Mouse (Mus musculus): ENCODE results near the gene 1810062G17Rik. TPM values are rescaled to one million over a fixed set of nuclear protein-coding genes. Genes with fewer than 3 reads are reported as not detected.
A peak's percentile ranks its signal among the peaks of the same experiment; 100 is the strongest.

The 1810062G17Rik gene
- 4.8 and 4.9 TPM in 2 replicates for polyA plus RNA-seq (2015; fragmentation: Nextera tagmentation; extraction: Ambion mirVana)

DNA sequence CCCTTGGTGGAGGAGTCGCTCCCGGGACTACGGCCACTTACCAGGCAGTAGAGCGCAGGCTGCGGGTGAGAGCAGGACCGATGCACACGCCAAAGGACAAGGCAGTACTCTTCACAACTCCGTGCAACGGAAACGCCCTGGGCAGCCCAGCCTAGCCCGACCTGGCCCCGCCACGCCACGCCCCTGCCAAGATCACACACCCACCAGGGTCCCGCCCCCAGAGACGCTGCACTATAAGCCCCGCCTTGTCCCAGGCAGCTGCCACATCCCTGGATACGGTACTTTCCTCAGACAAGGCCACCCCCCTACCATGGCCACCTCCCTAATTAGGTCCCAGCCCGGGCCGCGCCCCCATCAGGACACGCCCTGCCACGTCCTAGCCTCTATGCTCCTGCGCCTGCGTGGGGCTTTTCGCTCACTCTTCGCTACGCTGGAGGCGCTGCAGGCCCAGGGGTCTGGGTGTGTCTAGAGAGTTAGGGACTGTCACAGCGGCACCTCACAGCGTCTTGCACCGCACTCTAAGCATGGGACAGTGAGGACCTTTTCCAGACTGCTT lies at the start of gene 1810062G17Rik, which contains the start of gene Anxa5:
TSS of gene 1810062G17Rik (plus strand) at position 406 of the 556 bp plus-strand sequence.
TSS of gene Anxa5 (minus strand) at position 363 of the 556 bp plus-strand sequence.
- Histone ChIP-seq H3K4me1 (replicated peaks; ENCODE audit: insufficient read depth, low read length) (peaks cover 6% of the 10 kb centered on the region; the same call in 1 of the 2 replicates), H3K27ac (peak within 1 kb of the TSS; percentile 91), H3K4me3 (replicated peaks; ENCODE audit: low read depth, low read length) (peak within 1 kb of the TSS; percentile 69), H3K9ac (ENCODE audit: low read depth, low read length) (peak within 1 kb of the TSS; percentile 78), H3K27me3 (ENCODE audit: insufficient read depth, low read length) (no peaks in the 10 kb centered on the region), H3K4me2 (ENCODE audit: low read length) (peak within 1 kb of the TSS; percentile 72), H3K36me3 (ENCODE audit: insufficient read depth, low read length) (no peaks in the 10 kb centered on the region), H3K9me3 (replicated peaks; ENCODE audit: low read length) (no peaks in the 10 kb centered on the region)
- WGBS = under 1% methylated on average over 32 of the region's 32 CpGs
- ATAC-seq (replicated peaks; ENCODE audit: low FRiP score, low read depth) (peak; percentile 99), DNase-seq (ENCODE audit: low spot score) (peak; percentile 100)
- peak; percentile 69 for TF ChIP-seq CTCF (IDR thresholded peaks at IDR 0.05; ENCODE audit: low read depth)

DNA sequence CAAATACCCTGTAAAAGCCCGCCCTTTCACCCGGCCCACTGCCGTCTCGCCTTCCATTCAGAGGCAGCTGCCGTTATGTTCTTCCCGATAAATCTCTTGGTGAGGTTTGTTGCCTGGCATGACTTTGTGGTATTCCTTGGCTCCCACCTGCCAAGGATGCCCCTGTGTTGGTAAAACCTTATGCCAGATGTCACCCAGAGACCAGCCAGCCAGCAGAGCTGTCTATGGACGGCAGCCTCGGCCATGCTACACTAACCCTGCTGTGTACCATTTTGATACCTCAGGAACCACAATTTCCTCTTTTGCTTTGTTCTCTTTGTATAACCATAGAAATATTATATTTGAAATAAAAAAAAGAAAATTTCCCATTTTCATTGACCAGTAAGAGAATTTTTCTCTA lies 48.4 kb upstream of the 1810062G17Rik start:
- no peak for ATAC-seq (replicated peaks; ENCODE audit: low FRiP score, low read depth)
- no peak for TF ChIP-seq CTCF (IDR thresholded peaks at IDR 0.05; ENCODE audit: low read depth)
- Histone ChIP-seq H3K4me1 (replicated peaks; ENCODE audit: insufficient read depth, low read length) (no peaks in the 10 kb centered on the region), H3K36me3 (ENCODE audit: insufficient read depth, low read length) (no peaks in the 10 kb centered on the region), H3K9ac (ENCODE audit: low read depth, low read length) (no peak overlapping the region), H3K27ac (no peak overlapping the region), H3K27me3 (ENCODE audit: insufficient read depth, low read length) (no peaks in the 10 kb centered on the region), H3K9me3 (replicated peaks; ENCODE audit: low read length) (no peaks in the 10 kb centered on the region), H3K4me2 (ENCODE audit: low read length) (no peak overlapping the region), H3K4me3 (replicated peaks; ENCODE audit: low read depth, low read length) (no peak overlapping the region)
- DNase-seq (ENCODE audit: low spot score) = no peak
- 95% methylated on average over 8 of the region's 8 CpGs for WGBS

DNA sequence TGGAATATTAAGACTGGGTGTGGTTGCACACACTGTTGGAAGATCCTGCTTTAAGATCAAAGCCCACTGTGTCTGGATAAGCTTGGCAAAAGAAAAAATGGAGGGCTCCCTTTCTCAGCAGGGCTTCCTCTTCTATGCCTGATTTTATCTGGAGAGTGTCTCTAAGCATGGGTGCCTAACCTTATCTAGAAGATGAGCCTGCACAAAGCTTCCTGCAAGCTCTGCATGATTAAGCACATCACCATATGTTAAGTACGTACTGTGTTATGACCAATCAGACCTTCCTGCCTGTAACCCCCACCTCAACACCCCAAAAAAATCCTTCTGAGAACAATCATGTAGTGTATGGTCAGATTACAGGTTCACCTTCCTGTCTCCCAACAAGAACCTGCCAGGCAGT lies 45.4 kb upstream of the 1810062G17Rik start:
- Histone ChIP-seq H3K9ac (ENCODE audit: low read depth, low read length) (no peak overlapping the region), H3K4me1 (replicated peaks; ENCODE audit: insufficient read depth, low read length) (no peaks in the 10 kb centered on the region), H3K4me2 (ENCODE audit: low read length) (no peak overlapping the region), H3K27ac (no peak overlapping the region), H3K4me3 (replicated peaks; ENCODE audit: low read depth, low read length) (no peak overlapping the region), H3K9me3 (replicated peaks; ENCODE audit: low read length) (no peaks in the 10 kb centered on the region), H3K27me3 (ENCODE audit: insufficient read depth, low read length) (no peaks in the 10 kb centered on the region), H3K36me3 (ENCODE audit: insufficient read depth, low read length) (no peaks in the 10 kb centered on the region)
- TF ChIP-seq CTCF (IDR thresholded peaks at IDR 0.05; ENCODE audit: low read depth) = no peak
- DNase-seq (ENCODE audit: low spot score) (no peak), ATAC-seq (replicated peaks; ENCODE audit: low FRiP score, low read depth) (no peak)
- WGBS = 83% methylated on average over 1 of the region's 1 CpGs

DNA sequence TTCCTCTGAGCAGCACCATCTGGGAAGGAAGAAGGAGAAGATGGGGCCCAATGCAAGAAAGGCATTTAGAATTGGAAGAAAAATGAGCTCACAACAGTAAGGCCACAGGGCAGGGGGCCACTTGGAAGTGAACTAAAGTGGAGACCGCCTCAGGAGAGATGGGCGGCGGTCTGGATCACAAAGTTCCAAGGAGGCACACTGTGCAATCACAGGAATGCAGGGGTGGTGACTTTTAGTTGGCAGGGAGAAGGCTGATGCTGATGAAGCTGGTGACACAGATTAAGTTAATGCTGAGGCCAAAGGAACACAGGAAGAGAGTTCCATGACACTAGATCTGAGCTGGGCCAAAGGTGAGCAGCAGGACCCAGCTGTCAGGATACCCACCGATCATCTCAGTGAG lies 35.5 kb upstream of the 1810062G17Rik start:
- DNase-seq (ENCODE audit: low spot score) (peak; percentile 9), ATAC-seq (replicated peaks; ENCODE audit: low FRiP score, low read depth) (no peak)
- Histone ChIP-seq H3K27ac (no peak overlapping the region), H3K9ac (ENCODE audit: low read depth, low read length) (no peak overlapping the region), H3K27me3 (ENCODE audit: insufficient read depth, low read length) (no peaks in the 10 kb centered on the region), H3K4me1 (replicated peaks; ENCODE audit: insufficient read depth, low read length) (no peaks in the 10 kb centered on the region), H3K4me3 (replicated peaks; ENCODE audit: low read depth, low read length) (no peak overlapping the region), H3K36me3 (ENCODE audit: insufficient read depth, low read length) (no peaks in the 10 kb centered on the region), H3K9me3 (replicated peaks; ENCODE audit: low read length) (no peaks in the 10 kb centered on the region), H3K4me2 (ENCODE audit: low read length) (no peak overlapping the region)
- 37% methylated on average over 4 of the region's 4 CpGs for WGBS
- TF ChIP-seq CTCF (IDR thresholded peaks at IDR 0.05; ENCODE audit: low read depth) = no peak

DNA sequence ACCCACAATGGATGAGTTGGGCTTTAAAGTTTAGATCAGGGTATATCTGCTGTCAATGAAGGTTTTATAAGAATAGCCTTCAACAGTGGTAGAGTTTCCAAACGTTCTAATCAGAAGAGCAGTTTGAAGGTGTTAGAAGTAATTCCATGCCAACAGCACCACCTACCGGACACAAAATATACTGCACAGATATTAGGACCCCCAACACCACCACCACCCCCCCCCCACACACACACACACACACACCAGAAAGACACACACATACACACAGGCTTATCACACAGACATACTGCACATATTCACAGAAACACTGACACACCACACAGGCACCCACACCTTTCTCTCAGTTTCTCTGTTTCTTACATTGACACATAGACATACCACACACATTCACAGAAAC lies 33.3 kb upstream of the 1810062G17Rik start:
- Histone ChIP-seq H3K4me1 (replicated peaks; ENCODE audit: insufficient read depth, low read length) (no peaks in the 10 kb centered on the region), H3K9me3 (replicated peaks; ENCODE audit: low read length) (no peaks in the 10 kb centered on the region), H3K27me3 (ENCODE audit: insufficient read depth, low read length) (no peaks in the 10 kb centered on the region), H3K36me3 (ENCODE audit: insufficient read depth, low read length) (no peaks in the 10 kb centered on the region), H3K4me3 (replicated peaks; ENCODE audit: low read depth, low read length) (no peak overlapping the region), H3K4me2 (ENCODE audit: low read length) (no peak overlapping the region), H3K9ac (ENCODE audit: low read depth, low read length) (no peak overlapping the region), H3K27ac (no peak overlapping the region)
- peak; percentile 84 for TF ChIP-seq CTCF (IDR thresholded peaks at IDR 0.05; ENCODE audit: low read depth)
- DNase-seq (ENCODE audit: low spot score) = peak; percentile 82
- WGBS = 3% methylated on average over 2 of the region's 2 CpGs
- no peak for ATAC-seq (replicated peaks; ENCODE audit: low FRiP score, low read depth)

DNA sequence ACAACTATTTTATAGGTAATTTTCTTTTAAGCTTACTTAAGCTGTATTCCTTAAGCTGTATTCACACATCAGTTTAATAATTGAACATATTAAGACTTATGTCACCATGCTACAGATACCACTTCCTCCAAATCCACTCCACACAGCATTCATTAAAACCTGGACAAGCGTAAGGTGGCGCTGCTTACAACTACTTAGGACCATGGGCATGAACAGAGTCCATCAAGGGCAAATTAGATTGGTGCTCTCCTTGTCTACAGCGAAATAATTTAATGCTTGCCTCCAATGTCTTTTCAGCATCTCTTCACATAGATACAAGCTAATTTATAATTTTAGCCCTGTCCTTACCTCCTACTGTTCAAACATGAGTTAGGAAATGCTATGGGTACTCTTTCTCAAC lies 29.7 kb upstream of the 1810062G17Rik start:
- Histone ChIP-seq H3K4me3 (replicated peaks; ENCODE audit: low read depth, low read length) (no peak overlapping the region), H3K36me3 (ENCODE audit: insufficient read depth, low read length) (peaks cover 20% of the 10 kb centered on the region; the same call in 1 of the 2 replicates), H3K27me3 (ENCODE audit: insufficient read depth, low read length) (no peaks in the 10 kb centered on the region), H3K9ac (ENCODE audit: low read depth, low read length) (no peak overlapping the region), H3K4me1 (replicated peaks; ENCODE audit: insufficient read depth, low read length) (no peaks in the 10 kb centered on the region; the same call in 1 of the 2 replicates), H3K9me3 (replicated peaks; ENCODE audit: low read length) (no peaks in the 10 kb centered on the region), H3K27ac (no peak overlapping the region), H3K4me2 (ENCODE audit: low read length) (no peak overlapping the region)
- no peak for TF ChIP-seq CTCF (IDR thresholded peaks at IDR 0.05; ENCODE audit: low read depth)
- 97% methylated on average over 3 of the region's 3 CpGs for WGBS
- ATAC-seq (replicated peaks; ENCODE audit: low FRiP score, low read depth) (no peak), DNase-seq (ENCODE audit: low spot score) (no peak)

Measured in kidney, postnatal 0 days (tissue).